Mouse (Mus musculus): ENCODE results near the gene Mbip. TPM values are rescaled to one million over a fixed set of nuclear protein-coding genes. Genes with fewer than 3 reads are reported as not detected.
A peak's percentile ranks its signal among the peaks of the same experiment; 100 is the strongest.

Gene Mbip
- polyA plus RNA-seq, 1 experiment from 2014 or later = 24.4 TPM

- Histone ChIP-seq H3K4me2 (ENCODE audit: low read depth, low read length) (no peak overlapping the region), H3K9me3 (ENCODE audit: control insufficient read depth, low read length) (no peaks in the 10 kb centered on the region), H3K4me3 (ENCODE audit: low read length) (no peak overlapping the region), H3K4me1 (ENCODE audit: control insufficient read depth, insufficient read depth, low read length) (no peaks in the 10 kb centered on the region), H3K36me3 (ENCODE audit: control insufficient read depth, insufficient read depth, low read length) (peaks cover 4% of the 10 kb centered on the region; the same call in 1 of the 2 replicates), H3K27me3 (replicated peaks; ENCODE audit: control insufficient read depth, insufficient read depth, low read length) (no peaks in the 10 kb centered on the region), H3K27ac (ENCODE audit: low read length) (no peak overlapping the region), H3K9ac (ENCODE audit: low read depth, low read length) (no peak overlapping the region)
- ATAC-seq = no peak
- 88% methylated on average over 1 of the region's 1 CpGs for WGBS
Measured at GRCm38 (mm10) chr12:56325851-56326250, 19.8 kb downstream of the Mbip start.

GRCm38 (mm10) chr12:56318941-56319340 lies 26.8 kb downstream of the Mbip start:
- no peak overlapping the region for H3K27ac ChIP-seq (ENCODE audit: low read length)
- no peak overlapping the region for H3K9ac ChIP-seq (ENCODE audit: low read depth, low read length)
- H3K4me1 ChIP-seq (ENCODE audit: control insufficient read depth, insufficient read depth, low read length) = no peaks in the 10 kb centered on the region
- no peak overlapping the region for H3K4me2 ChIP-seq (ENCODE audit: low read depth, low read length)
- no peaks in the 10 kb centered on the region for H3K36me3 ChIP-seq (ENCODE audit: control insufficient read depth, insufficient read depth, low read length)
- WGBS = 80% methylated on average over 4 of the region's 4 CpGs
- ATAC-seq = no peak
- no peaks in the 10 kb centered on the region for H3K9me3 ChIP-seq (ENCODE audit: control insufficient read depth, low read length)
- no peak overlapping the region for H3K4me3 ChIP-seq (ENCODE audit: low read length)
- H3K27me3 ChIP-seq (replicated peaks; ENCODE audit: control insufficient read depth, insufficient read depth, low read length) = no peaks in the 10 kb centered on the region

GRCm38 (mm10) chr12:56318059-56318458 lies 27.6 kb downstream of the Mbip start:
- Histone ChIP-seq H3K4me3 (ENCODE audit: low read length) (no peak overlapping the region), H3K27ac (ENCODE audit: low read length) (no peak overlapping the region), H3K4me2 (ENCODE audit: low read depth, low read length) (no peak overlapping the region), H3K9me3 (ENCODE audit: control insufficient read depth, low read length) (no peaks in the 10 kb centered on the region), H3K9ac (ENCODE audit: low read depth, low read length) (no peak overlapping the region), H3K36me3 (ENCODE audit: control insufficient read depth, insufficient read depth, low read length) (no peaks in the 10 kb centered on the region), H3K4me1 (ENCODE audit: control insufficient read depth, insufficient read depth, low read length) (no peaks in the 10 kb centered on the region), H3K27me3 (replicated peaks; ENCODE audit: control insufficient read depth, insufficient read depth, low read length) (no peaks in the 10 kb centered on the region)
- peak; percentile 56; the same call in 1 of the 2 replicates for ATAC-seq
- WGBS = 76% methylated on average over 8 of the region's 8 CpGs

- no peaks in the 10 kb centered on the region for H3K36me3 ChIP-seq (ENCODE audit: control insufficient read depth, insufficient read depth, low read length)
- H3K4me3 ChIP-seq (ENCODE audit: low read length) = no peak overlapping the region
- ATAC-seq = 0 out of 2 replicates have a peak, but pooled peaks have one; percentile 36
- H3K9ac ChIP-seq (ENCODE audit: low read depth, low read length) = no peak overlapping the region
- WGBS = 58% methylated on average over 6 of the region's 6 CpGs
- H3K9me3 ChIP-seq (ENCODE audit: control insufficient read depth, low read length) = no peaks in the 10 kb centered on the region
- no peaks in the 10 kb centered on the region for H3K4me1 ChIP-seq (ENCODE audit: control insufficient read depth, insufficient read depth, low read length)
- no peak overlapping the region for H3K27ac ChIP-seq (ENCODE audit: low read length)
- no peak overlapping the region for H3K4me2 ChIP-seq (ENCODE audit: low read depth, low read length)
- H3K27me3 ChIP-seq (replicated peaks; ENCODE audit: control insufficient read depth, insufficient read depth, low read length) = no peaks in the 10 kb centered on the region
Measured at GRCm38 (mm10) chr12:56305758-56306157, 39.9 kb downstream of the Mbip start.

- Histone ChIP-seq H3K27ac (ENCODE audit: low read length) (no peak overlapping the region), H3K9ac (ENCODE audit: low read depth, low read length) (peak overlapping the region; percentile 62; the same call in 1 of the 2 replicates), H3K27me3 (replicated peaks; ENCODE audit: control insufficient read depth, insufficient read depth, low read length) (no peaks in the 10 kb centered on the region), H3K4me2 (ENCODE audit: low read depth, low read length) (peak overlapping the region; percentile 85), H3K9me3 (ENCODE audit: control insufficient read depth, low read length) (no peaks in the 10 kb centered on the region), H3K4me1 (ENCODE audit: control insufficient read depth, insufficient read depth, low read length) (peaks cover 7% of the 10 kb centered on the region), H3K36me3 (ENCODE audit: control insufficient read depth, insufficient read depth, low read length) (no peaks in the 10 kb centered on the region), H3K4me3 (ENCODE audit: low read length) (peak overlapping the region; percentile 44)
- no peak for ATAC-seq
- 40% methylated on average over 4 of the region's 4 CpGs for WGBS
Measured at GRCm38 (mm10) chr12:56302321-56303017, 43.2 kb downstream of the Mbip start.

- Histone ChIP-seq H3K27me3 (replicated peaks; ENCODE audit: control insufficient read depth, insufficient read depth, low read length) (no peaks in the 10 kb centered on the region), H3K27ac (ENCODE audit: low read length) (no peak overlapping the region), H3K9ac (ENCODE audit: low read depth, low read length) (peak overlapping the region; percentile 62), H3K4me3 (ENCODE audit: low read length) (peak overlapping the region; percentile 44), H3K4me2 (ENCODE audit: low read depth, low read length) (peak overlapping the region; percentile 85), H3K4me1 (ENCODE audit: control insufficient read depth, insufficient read depth, low read length) (peaks cover 10% of the 10 kb centered on the region), H3K9me3 (ENCODE audit: control insufficient read depth, low read length) (no peaks in the 10 kb centered on the region), H3K36me3 (ENCODE audit: control insufficient read depth, insufficient read depth, low read length) (no peaks in the 10 kb centered on the region)
- WGBS = 12% methylated on average over 27 of the region's 27 CpGs
- peak; percentile 34; the same call in 1 of the 2 replicates for ATAC-seq
Measured at GRCm38 (mm10) chr12:56301487-56302293, 44.0 kb downstream of the Mbip start.

GRCm38 (mm10) chr12:56299610-56300009 lies 46.1 kb downstream of the Mbip start:
- no peak overlapping the region for H3K9ac ChIP-seq (ENCODE audit: low read depth, low read length)
- H3K27me3 ChIP-seq (replicated peaks; ENCODE audit: control insufficient read depth, insufficient read depth, low read length) = no peaks in the 10 kb centered on the region
- no peak overlapping the region for H3K4me2 ChIP-seq (ENCODE audit: low read depth, low read length)
- 46% methylated on average over 3 of the region's 3 CpGs for WGBS
- H3K4me3 ChIP-seq (ENCODE audit: low read length) = no peak overlapping the region
- no peaks in the 10 kb centered on the region for H3K36me3 ChIP-seq (ENCODE audit: control insufficient read depth, insufficient read depth, low read length)
- peaks cover 13% of the 10 kb centered on the region for H3K4me1 ChIP-seq (ENCODE audit: control insufficient read depth, insufficient read depth, low read length)
- no peak overlapping the region for H3K27ac ChIP-seq (ENCODE audit: low read length)
- H3K9me3 ChIP-seq (ENCODE audit: control insufficient read depth, low read length) = no peaks in the 10 kb centered on the region
- peak; percentile 64 for ATAC-seq

- Histone ChIP-seq H3K27ac (ENCODE audit: low read length) (no peak overlapping the region), H3K4me3 (ENCODE audit: low read length) (no peak overlapping the region), H3K36me3 (ENCODE audit: control insufficient read depth, insufficient read depth, low read length) (no peaks in the 10 kb centered on the region), H3K4me2 (ENCODE audit: low read depth, low read length) (no peak overlapping the region), H3K4me1 (ENCODE audit: control insufficient read depth, insufficient read depth, low read length) (peaks cover 13% of the 10 kb centered on the region), H3K9me3 (ENCODE audit: control insufficient read depth, low read length) (no peaks in the 10 kb centered on the region), H3K27me3 (replicated peaks; ENCODE audit: control insufficient read depth, insufficient read depth, low read length) (no peaks in the 10 kb centered on the region), H3K9ac (ENCODE audit: low read depth, low read length) (no peak overlapping the region)
- 31% methylated on average over 1 of the region's 1 CpGs for WGBS
- ATAC-seq = no peak
Measured at GRCm38 (mm10) chr12:56298919-56299318, 46.8 kb downstream of the Mbip start.

- 30% methylated on average over 21 of the region's 21 CpGs for WGBS
- no peak overlapping the region for H3K4me3 ChIP-seq (ENCODE audit: low read length)
- no peaks in the 10 kb centered on the region for H3K36me3 ChIP-seq (ENCODE audit: control insufficient read depth, insufficient read depth, low read length)
- no peak for ATAC-seq
- H3K4me1 ChIP-seq (ENCODE audit: control insufficient read depth, insufficient read depth, low read length) = peaks cover 13% of the 10 kb centered on the region
- no peak overlapping the region for H3K9ac ChIP-seq (ENCODE audit: low read depth, low read length)
- no peak overlapping the region for H3K27ac ChIP-seq (ENCODE audit: low read length)
- no peak overlapping the region for H3K4me2 ChIP-seq (ENCODE audit: low read depth, low read length)
- no peaks in the 10 kb centered on the region for H3K9me3 ChIP-seq (ENCODE audit: control insufficient read depth, low read length)
- H3K27me3 ChIP-seq (replicated peaks; ENCODE audit: control insufficient read depth, insufficient read depth, low read length) = no peaks in the 10 kb centered on the region
Measured at GRCm38 (mm10) chr12:56297921-56298830, 47.5 kb downstream of the Mbip start.
